Mouse (Mus musculus) bone marrow macrophage, adult 2 months (primary cell): ENCODE data around the gene Rap1b.

ENCODE experiments used
- CTCF ChIP-seq: IDR thresholded peaks from 2 replicates; pipeline ENCODE4 v1.5.1; 2012; ENCODE audit warnings: low read depth, mild to moderate bottlenecking, low read length, moderate library complexity
- POLR2A ChIP-seq: IDR thresholded peaks from 2 replicates; pipeline ENCODE4 v1.6.1; 2012; ENCODE audit warnings: mild to moderate bottlenecking, low read depth, low read length, borderline replicate concordance

GRCm38 (mm10) chr10:117772364-117773105 lies 73.3 kb downstream of the Rap1b start:
- TF ChIP-seq POLR2A (no peak), CTCF (no peak)
